Mouse (Mus musculus) thymus, postnatal 36 days (tissue): ENCODE data around the gene Smox.

ENCODE experiments used
- DNase-seq, 2 experiments: peaks; one replicate each; pipeline ENCODE4 v3.0.0; 2022; ENCODE audit warnings: mixed read lengths in 2 of 2

The Smox gene

DNA sequence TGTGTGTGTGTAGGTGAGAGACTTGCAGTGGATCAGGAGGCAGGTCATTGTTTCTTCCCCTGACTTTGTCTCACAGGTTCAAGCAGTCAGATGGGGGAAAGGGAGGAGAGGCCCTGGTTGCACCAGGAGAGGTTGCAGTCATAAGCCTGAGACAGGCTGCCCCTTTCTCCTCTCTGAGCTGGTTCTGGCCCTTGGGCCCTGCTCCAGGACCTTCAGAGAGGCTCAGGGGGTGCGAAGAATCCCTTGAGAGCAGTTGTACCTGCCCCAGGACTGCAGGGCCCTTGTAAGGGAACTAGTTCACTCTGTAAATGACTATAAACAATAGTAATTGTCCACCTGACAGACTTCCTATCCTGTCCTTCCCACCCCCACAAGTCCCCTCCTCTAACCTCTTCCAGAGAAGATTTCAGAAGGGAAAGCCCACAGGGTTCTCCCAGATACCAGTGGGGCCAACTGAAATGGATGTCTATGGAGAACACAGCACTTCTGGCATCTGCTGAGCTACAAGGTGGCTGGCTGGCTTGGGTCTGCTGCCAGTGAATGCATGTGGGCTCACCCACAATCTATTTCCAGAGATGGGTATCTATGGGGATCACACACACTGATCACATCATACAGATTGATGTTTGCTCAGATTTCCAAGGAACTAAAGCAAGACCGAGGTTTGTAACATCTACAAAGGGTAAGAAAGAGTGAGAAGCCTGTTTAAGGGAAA lies 69.1 kb downstream of the Smox start:
- no peak for DNase-seq

DNA sequence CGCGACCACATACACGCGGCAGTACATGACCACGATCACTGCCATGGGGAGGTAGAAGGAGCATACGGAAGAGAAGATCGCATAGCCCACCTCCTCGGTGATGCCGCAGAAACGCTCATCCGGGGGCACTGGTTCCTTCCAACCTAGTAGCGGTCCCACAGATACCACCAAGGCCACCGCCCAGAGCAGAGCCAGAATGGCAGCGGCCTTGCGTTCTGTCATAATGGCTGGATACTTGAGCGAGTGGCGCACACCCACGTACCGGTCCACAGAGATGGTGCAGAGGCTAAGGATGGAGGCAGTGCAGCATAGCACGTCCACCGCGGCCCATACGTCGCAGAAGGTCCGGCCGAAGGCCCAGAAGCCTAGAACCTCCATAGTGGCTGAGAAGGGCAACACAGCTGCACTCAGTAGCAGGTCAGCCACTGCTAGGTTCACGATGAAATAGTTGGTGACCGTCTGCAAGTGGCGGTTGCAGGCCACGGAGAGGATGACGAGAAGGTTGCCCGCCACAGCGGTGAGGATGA lies 70.1 kb downstream of the Smox start:
- DNase-seq: no peak

DNA sequence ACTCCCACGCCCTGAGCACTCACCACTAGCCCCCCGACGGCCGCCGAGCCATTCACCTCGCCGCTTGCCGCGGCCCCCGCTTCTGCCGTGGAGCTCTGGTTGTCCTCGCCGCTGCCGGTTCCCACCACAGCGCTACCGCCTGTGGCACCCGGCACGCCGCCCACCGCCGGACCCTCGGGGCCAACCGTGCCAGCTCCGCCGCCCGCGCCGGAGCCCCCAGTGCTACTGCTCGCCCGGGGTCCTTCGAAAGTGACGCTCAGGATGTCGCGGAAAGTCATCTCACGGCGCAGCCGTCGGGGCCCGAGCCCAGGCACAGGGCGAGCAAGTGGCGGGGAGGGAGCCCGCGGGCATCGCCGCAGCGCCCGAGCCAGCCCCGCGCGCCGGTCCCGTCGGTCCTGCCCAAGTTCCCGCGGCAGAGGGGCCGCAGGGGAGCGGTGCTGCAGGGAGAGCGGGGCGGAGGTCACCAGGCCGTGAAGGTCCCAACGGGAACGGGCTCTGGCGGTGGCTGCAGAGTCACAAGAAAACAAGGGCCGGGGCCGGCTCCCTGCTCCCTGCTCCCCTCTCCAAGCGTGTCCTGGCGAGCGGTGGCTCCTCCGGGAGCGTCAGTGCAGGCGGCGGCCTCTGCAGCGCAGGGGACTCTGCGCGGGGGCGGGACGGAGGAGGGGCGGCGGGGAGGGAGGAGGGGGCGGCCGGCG lies 70.7 kb downstream of the Smox start, which contains the start of gene Adra1d:
Adra1d (minus strand) TSS at position 393 of the 695 bp plus-strand sequence.
- no peak for DNase-seq

DNA sequence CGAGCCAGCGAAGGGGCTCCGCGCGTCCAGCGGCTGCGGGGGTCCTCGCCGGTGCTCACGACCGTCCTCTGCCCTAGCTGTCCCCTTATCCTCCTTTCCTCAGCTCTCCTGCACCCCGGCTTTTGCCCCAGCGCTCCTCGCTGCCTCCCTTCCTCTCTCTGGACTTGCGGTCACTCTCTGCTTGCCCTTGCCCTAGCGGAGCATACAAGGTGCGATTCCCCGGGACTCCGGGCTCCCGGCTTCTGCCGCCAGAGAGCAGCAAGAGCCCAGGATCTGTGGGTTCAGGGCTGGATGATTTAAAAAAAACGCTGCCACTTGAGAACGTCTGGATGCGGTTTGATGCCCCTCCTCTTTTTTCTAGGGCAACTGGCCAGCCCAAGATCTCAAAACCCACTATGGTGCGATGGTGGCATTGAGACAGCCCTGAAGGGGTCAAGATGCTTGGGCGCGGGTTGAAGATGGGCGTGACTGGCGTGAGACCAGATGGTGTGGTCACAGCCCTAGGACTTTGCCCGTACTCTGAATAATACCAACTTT lies 71.4 kb downstream of the Smox start:
- DNase-seq: no peak
